Mouse (Mus musculus) bone marrow, adult 2 months (tissue): ENCODE data around the gene Dusp16.

Source experiments
- CTCF ChIP-seq: fragments of 200-500 bp; IDR thresholded peaks from 2 replicates; pipeline ENCODE4 v1.5.1; 2011; ENCODE audit warnings: low read length, control low read depth; ENCODE audit not compliant: control insufficient read depth, insufficient read depth
- POLR2A ChIP-seq: fragments of 200-500 bp; IDR thresholded peaks from 2 replicates; pipeline ENCODE4 v1.6.1; 2011; ENCODE audit warnings: low read depth, mild to moderate bottlenecking, control low read depth, low read length, borderline replicate concordance; ENCODE audit not compliant: control insufficient read depth

DNA sequence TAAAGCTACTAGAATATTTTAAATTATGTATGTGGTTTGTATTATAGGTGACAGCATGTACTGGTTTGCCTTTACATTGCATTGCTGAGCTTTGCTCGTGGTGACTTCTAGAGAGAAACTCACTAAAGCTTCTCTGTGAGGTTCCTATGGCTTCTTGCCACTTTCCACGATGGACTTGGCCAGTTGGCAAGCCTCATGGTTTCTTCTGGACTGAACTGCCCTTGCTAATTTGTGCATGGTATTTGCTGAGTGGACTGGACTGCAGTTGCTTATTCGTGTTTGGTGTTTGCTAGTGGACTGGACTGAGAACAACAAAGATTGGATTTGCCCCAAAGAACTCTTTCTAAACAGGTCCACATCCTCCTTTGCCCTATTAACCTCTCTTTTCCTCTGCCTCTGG is 55.6 kb downstream of the Dusp16 start:
- TF ChIP-seq CTCF (no peak), POLR2A (no peak)
